Mouse (Mus musculus) hematopoietic stem cell, adult 5-6 weeks (primary cell): ENCODE results near the gene Tmem60. TPM values are rescaled to one million over a fixed set of nuclear protein-coding genes. Genes with fewer than 3 reads are reported as not detected.

Source experiments
- total RNA-seq: library from RNA; stranded (forward); fragments of 172-1452, 232-1000 nt; gene quantifications from 2 replicates; pipeline ENCODE4 v1.2.3, GENCODE M21; 2017

Gene Tmem60
- total RNA-seq, 1 experiment from 2014 or later, result 16.0 TPM

Other genes starting within 250 kb of the Tmem60 start
- 35.8 and 42.5 TPM in 2 replicates for gene Phtf2, start 67 bp upstream of the Tmem60 start, total RNA-seq
- gene Rsbn1l, start 74.2 kb downstream of the Tmem60 start, total RNA-seq, result 81.1 and 82.5 TPM in 2 replicates
- gene Ptpn12, start 173.7 kb downstream of the Tmem60 start, total RNA-seq, result 44.0 and 64.5 TPM in 2 replicates